Mouse (Mus musculus): ENCODE measurements around the gene Colgalt1.
A peak's percentile ranks its signal among the peaks of the same experiment; 100 is the strongest.

Colgalt1 gene

DNA sequence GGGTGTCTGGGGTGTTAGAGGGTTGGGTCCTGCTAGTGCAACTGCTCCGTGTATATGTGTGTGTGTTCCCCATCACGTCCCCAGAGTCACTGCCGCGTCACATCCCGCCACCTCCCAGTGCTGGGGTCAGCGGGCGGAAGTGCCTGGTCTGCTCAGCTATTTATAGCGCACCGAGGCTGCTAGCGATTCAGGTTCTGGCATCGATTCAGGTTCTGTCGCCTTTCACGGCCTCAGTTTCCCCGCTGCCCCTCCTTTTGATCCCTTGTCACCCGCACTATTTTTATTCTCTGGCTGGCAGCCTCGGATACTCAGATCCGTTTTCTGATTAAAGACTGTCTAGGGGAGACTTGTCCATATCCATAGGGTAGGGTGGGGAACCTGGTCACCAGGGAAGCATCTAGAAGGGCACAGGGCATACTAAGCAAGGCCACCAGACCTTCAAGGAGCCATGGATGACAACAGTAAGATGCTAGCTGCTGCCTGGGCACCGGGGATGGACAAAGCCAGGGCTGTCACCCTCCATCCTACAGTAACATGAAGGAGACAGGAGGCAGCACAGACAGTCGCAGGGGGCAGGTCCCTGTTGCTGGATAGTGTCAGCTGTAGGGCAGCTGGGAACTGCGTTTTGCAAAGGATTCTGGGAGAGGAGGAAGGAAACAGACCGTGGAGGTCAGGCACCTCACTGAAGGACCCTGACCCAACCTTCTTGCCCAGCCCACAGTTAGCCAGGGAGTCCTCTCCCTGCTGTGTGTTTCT is 57.6 kb downstream of the Colgalt1 start:
- no peak for DNase-seq (ENCODE audit: low spot score in 2 of 2)

DNA sequence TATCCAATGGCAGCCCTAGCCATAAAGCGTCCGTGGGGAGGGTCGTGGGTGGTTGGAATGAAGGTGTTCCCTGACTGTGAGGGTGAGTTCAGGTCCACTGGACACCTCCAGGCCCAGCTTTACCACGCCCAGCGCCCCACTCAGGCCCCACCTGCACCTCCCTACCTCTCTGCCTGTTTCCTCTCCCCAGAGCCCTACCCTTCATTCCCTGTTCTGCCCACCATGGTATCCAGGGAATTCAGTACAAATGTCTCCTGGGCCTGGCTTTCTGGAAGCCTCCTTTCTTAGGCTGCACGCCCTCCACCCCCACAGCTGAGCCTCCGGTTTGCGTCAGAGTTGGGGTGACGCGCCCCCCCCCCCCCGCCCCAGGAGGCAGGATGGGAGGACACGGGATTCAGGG is 59.4 kb downstream of the Colgalt1 start:
- no peak for DNase-seq (ENCODE audit: low spot score in 2 of 2)

DNA sequence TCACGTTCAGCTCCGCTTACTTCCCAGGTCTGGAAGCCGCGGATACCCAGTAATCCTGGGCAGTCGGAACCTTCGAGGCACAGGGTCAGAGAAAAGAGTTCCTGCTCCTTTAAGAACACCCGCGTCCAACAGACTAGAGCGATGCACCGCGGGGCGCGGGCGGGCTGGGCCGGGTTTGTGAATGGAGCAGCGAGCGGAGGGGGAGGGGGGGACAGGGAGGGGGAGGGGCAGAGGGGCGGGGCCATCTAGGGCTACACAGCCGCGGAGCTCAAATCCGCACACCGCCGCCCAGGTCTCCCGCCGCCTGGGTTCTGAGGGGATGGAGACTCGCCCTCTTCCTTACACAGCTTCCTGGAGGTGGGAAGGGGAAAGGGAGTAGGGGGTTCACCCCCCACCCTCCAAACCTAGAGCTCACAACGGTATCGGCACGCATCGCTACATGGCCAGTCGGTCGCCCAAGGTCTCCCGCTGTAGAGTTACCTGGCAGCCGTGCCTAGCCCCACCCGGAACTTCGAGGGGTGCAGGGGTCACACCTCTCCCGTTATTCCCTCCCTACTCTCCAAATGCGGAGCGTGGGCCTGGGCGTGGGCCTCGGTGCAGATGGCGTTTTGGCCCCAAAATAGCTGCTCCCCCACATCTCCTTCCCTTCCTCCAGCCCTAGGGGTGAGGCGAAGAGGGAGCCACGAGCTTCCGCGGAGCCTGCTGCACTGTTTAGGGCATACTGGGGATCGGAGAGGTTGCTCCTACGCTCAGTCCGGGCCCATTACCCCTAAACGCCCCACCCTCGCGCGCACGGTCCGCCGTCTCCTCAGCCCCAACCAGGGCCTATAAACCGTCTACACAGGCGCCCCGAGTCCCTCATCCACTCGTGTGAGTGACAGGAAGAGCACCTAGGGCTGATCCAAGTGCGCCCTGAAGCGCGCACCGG is 60.1 kb downstream of the Colgalt1 start:
- DNase-seq (ENCODE audit: low spot score in 2 of 2): no peak

DNA sequence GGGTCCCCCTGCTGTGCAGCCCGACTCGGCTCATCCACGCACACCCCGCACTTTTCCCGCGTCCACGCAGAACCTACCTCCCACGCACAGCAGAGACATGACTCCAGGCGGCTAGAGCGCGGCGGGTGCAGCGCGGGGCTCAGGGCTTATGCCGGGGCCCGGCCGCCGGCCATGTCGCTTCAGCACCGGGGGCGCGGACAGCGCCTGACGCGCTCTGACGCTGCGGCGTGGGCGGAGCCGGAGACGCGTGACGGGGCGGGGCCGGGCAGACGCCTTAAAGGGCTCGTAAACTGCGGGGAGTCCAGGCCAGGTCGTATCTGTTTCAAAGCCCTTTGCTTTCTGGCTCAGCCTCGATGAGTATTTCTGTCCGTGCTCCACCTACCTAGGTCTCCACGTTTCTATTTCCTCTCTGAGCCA is 60.8 kb downstream of the Colgalt1 start, which contains the start of gene Unc13a:
TSS of gene Unc13a (minus strand) at position 209 of the 417 bp plus-strand sequence.
- peak; percentile 79 to 90 for DNase-seq (ENCODE audit: low spot score in 2 of 2)

DNA sequence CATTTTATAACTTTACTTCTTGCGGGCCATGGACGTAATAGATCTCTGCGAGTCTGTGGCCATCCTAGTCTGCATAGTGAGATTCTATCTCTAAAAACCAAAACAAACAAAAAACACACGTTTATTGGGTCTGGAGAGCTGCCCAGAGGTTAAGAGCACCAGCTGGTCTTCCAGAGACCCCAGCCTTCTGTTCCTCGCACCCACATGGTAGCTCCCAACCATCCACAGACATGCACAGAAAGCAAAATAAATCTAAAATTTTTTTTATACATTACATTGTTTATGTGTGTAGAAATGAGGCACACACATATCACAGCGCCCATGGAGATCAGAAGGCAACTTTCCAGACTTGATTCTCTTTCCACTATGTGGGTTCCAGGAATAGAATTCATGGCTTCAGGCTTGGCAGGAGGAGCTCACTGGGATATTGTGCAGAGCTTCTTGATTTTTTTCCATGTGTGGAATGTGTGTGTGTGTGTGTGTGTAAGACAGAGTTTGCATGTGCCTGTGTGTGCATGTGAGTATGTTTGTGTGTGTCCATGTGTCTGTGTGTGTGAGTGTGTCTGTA is 61.5 kb downstream of the Colgalt1 start:
- DNase-seq (ENCODE audit: low spot score in 2 of 2): no peak

DNA sequence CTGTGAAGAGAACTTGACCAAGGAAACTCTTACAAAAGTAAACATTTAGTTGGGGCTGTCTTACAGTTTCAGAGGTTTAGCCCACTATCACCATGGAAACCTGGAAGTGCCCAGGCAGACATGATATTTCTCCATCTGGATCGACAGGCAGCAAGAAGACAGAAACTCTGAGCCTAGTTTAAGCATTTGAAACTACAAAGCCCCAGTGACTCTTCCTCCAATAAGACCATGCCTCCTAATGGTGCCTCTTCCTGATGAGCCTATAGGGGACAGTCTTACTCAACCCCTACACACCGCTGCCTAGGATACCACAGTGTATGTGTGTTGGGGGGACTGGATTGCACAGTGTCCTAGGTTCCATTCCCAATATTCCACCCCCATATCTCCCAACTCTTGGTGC is 63.3 kb downstream of the Colgalt1 start:
- DNase-seq (ENCODE audit: low spot score in 2 of 2): no peak

Measured in spleen, postnatal 14 days (tissue).